Mouse (Mus musculus) neural tube, embryonic 11.5 days (tissue): ENCODE results near the gene Iqsec3. TPM values are rescaled to one million over a fixed set of nuclear protein-coding genes. Genes with fewer than 3 reads are reported as not detected.

Experiments used
- ATAC-seq: fragments of 200-750 bp; cut with Nextera tagmentation; 2 replicates; pipeline ENCODE4 v1.8.0; 2017; ENCODE audit warnings: moderate number of reproducible peaks, mild to moderate bottlenecking, moderate TSS enrichment, moderate library complexity; ENCODE audit not compliant: insufficient read depth, low FRiP score, low TSS enrichment
- DNase-seq: peaks from one replicate; pipeline ENCODE4 v3.0.0-alpha.2; 2015; ENCODE audit warnings: low spot score
- H3K27ac ChIP-seq: fragments of 300-500 bp; sonication (generic); 2 replicates; pipeline ENCODE4 v1.5.1; 2014; ENCODE audit warnings: low read depth, mild to moderate bottlenecking, low read length
- H3K27me3 ChIP-seq: fragments of 300-500 bp; sonication (generic); 2 replicates; pipeline ENCODE4 v1.6.1; 2014; ENCODE audit warnings: mild to moderate bottlenecking, low read length, mixed read lengths; ENCODE audit not compliant: control insufficient read depth, insufficient read depth
- H3K36me3 ChIP-seq: fragments of 300-500 bp; sonication (generic); 2 replicates; pipeline ENCODE4 v1.6.1; 2014; ENCODE audit warnings: mild to moderate bottlenecking, low read length, moderate library complexity, mixed read lengths; ENCODE audit not compliant: control insufficient read depth, insufficient read depth
- H3K4me1 ChIP-seq: fragments of 300-500 bp; sonication (generic); 2 replicates; pipeline ENCODE4 v1.6.1; 2014; ENCODE audit warnings: low read length, mixed read lengths; ENCODE audit not compliant: control insufficient read depth, insufficient read depth
- H3K4me2 ChIP-seq: fragments of 300-500 bp; sonication (generic); 2 replicates; pipeline ENCODE4 v1.6.1; 2014; ENCODE audit warnings: low read depth, mild to moderate bottlenecking, moderate library complexity
- H3K4me3 ChIP-seq: fragments of 300-500 bp; sonication (generic); 2 replicates; pipeline ENCODE4 v1.5.1; 2014; ENCODE audit warnings: low read depth, low read length
- H3K9ac ChIP-seq: fragments of 300-500 bp; sonication (generic); 2 replicates; pipeline ENCODE4 v1.6.1; 2014; ENCODE audit warnings: mild to moderate bottlenecking, low read length
- H3K9me3 ChIP-seq: fragments of 300-500 bp; sonication (generic); 2 replicates; pipeline ENCODE4 v1.6.1; 2016; ENCODE audit warnings: low read length; ENCODE audit not compliant: control insufficient read depth
- WGBS: fragments of 180-500 bp; shearing (Covaris S2); extraction: QIAGEN DNeasy Blood & Tissue Kit; methylation state at CpG from one replicate; pipeline ENCODE4 v1.1.7; 2014; 5-methylcytosine and 5-hydroxymethylcytosine counted together
- polyA plus RNA-seq: library from polyadenylated mRNA; unstranded; fragments of >200 nt; fragmentation: Nextera tagmentation; extraction: Ambion mirVana; gene quantifications from 2 replicates; pipeline ENCODE4 v1.2.1, GENCODE M21; 2014

The Iqsec3 gene
- polyA plus RNA-seq, 1 experiment from 2014 or later: 2.6 TPM

- H3K27ac ChIP-seq: no peak overlapping the region
- H3K9me3 ChIP-seq: no peaks in the 10 kb centered on the region
- no peak overlapping the region for H3K9ac ChIP-seq
- WGBS: 52% methylated on average over 4 of the region's 4 CpGs
- no peaks in the 10 kb centered on the region for H3K36me3 ChIP-seq
- no peaks in the 10 kb centered on the region for H3K27me3 ChIP-seq
- H3K4me1 ChIP-seq: no peaks in the 10 kb centered on the region
- H3K4me3 ChIP-seq: no peak overlapping the region
- no peak for DNase-seq
- no peak for ATAC-seq
- H3K4me2 ChIP-seq: no peak overlapping the region
Measured at GRCm38 (mm10) chr6:121363956-121364355, 109.5 kb downstream of the Iqsec3 start.

DNA sequence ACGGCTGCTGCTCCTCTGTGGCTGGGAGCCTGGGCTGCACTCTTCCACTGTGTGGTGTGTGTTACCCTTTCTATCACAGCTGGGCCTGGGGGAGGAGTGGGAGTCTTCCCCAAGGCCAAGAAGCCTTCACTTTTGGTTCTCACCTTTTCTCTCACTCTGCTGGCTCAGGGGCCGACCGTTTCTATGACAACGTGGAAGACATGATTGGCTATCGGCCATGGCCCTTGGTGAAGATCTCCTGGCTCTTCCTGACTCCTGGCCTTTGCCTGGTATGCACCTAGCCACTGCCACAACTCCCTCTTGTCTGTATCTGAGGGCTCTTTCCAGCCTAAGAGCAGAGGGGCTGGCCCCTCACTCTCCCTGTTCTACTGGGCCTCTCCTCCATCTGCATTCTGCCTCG is 110.4 kb downstream of the Iqsec3 start:
- 89% methylated on average over 6 of the region's 6 CpGs for WGBS
- H3K36me3 ChIP-seq: no peaks in the 10 kb centered on the region

GRCm38 (mm10) chr6:121357232-121357631 is 116.2 kb downstream of the Iqsec3 start:
- Histone ChIP-seq H3K4me3 (no peak overlapping the region), H3K9me3 (no peaks in the 10 kb centered on the region), H3K4me1 (no peaks in the 10 kb centered on the region), H3K9ac (no peak overlapping the region), H3K27me3 (no peaks in the 10 kb centered on the region), H3K4me2 (no peak overlapping the region), H3K36me3 (no peaks in the 10 kb centered on the region), H3K27ac (no peak overlapping the region)
- ATAC-seq (no peak), DNase-seq (no peak)
- WGBS: 79% methylated on average over 6 of the region's 6 CpGs

More for the DNA sequence above, 110.4 kb downstream of the Iqsec3 start:
- Histone ChIP-seq H3K4me3 (no peak overlapping the region), H3K9me3 (no peaks in the 10 kb centered on the region), H3K27ac (no peak overlapping the region), H3K27me3 (no peaks in the 10 kb centered on the region), H3K4me1 (no peaks in the 10 kb centered on the region), H3K4me2 (no peak overlapping the region), H3K9ac (no peak overlapping the region)
- DNase-seq (no peak), ATAC-seq (no peak)

- no peaks in the 10 kb centered on the region for H3K9me3 ChIP-seq
Measured at GRCm38 (mm10) chr6:121356041-121356440, 117.4 kb downstream of the Iqsec3 start.

GRCm38 (mm10) chr6:121352276-121352675 is 121.2 kb downstream of the Iqsec3 start:
- ATAC-seq (no peak), DNase-seq (no peak)
- no peak overlapping the region for H3K4me3 ChIP-seq
- no peaks in the 10 kb centered on the region for H3K9me3 ChIP-seq
- no peak overlapping the region for H3K4me2 ChIP-seq
- H3K27me3 ChIP-seq: no peaks in the 10 kb centered on the region
- no peaks in the 10 kb centered on the region for H3K4me1 ChIP-seq
- 34% methylated on average over 2 of the region's 2 CpGs for WGBS
- H3K9ac ChIP-seq: no peak overlapping the region
- H3K27ac ChIP-seq: no peak overlapping the region
- no peaks in the 10 kb centered on the region for H3K36me3 ChIP-seq

More at GRCm38 (mm10) chr6:121356041-121356440, 117.4 kb downstream of the Iqsec3 start:
- H3K4me2 ChIP-seq: no peak overlapping the region
- 88% methylated on average over 1 of the region's 1 CpGs for WGBS
- no peak overlapping the region for H3K4me3 ChIP-seq
- H3K9ac ChIP-seq: no peak overlapping the region
- H3K4me1 ChIP-seq: no peaks in the 10 kb centered on the region
- DNase-seq (no peak), ATAC-seq (no peak)
- H3K27me3 ChIP-seq: no peaks in the 10 kb centered on the region
- H3K36me3 ChIP-seq: no peaks in the 10 kb centered on the region
- H3K27ac ChIP-seq: no peak overlapping the region

GRCm38 (mm10) chr6:121346428-121346827 is 127.0 kb downstream of the Iqsec3 start:
- no peaks in the 10 kb centered on the region for H3K27me3 ChIP-seq
- 12% methylated on average over 8 of the region's 8 CpGs for WGBS
- H3K4me1 ChIP-seq: peaks cover 3% of the 10 kb centered on the region; the same call in 1 of the 2 replicates
- H3K4me3 ChIP-seq: no peak overlapping the region
- no peak overlapping the region for H3K27ac ChIP-seq
- ATAC-seq: no peak
- no peaks in the 10 kb centered on the region for H3K9me3 ChIP-seq
- no peak overlapping the region for H3K9ac ChIP-seq
- H3K36me3 ChIP-seq: no peaks in the 10 kb centered on the region
- DNase-seq: no peak
- H3K4me2 ChIP-seq: no peak overlapping the region

DNA sequence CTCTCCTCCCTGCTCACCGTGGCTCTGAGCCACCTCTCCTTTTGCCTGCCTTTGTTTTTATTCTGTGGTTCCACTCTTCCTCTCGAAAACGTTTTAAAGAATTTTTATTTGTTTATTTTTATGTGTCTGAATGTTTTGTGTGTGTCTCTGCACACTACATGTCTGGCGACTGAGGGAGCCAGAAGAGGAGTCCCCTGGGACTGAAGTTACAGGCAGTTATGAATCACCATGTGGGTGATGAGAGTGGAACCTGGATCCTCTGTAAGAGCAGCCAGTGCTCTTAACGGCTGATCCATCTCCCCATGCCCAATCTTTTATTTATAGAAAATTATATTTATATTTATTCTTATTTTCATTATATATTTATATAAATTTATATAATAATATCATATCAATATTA is 129.1 kb downstream of the Iqsec3 start:
- no peak overlapping the region for H3K27ac ChIP-seq
- 63% methylated on average over 5 of the region's 5 CpGs for WGBS
- no peak for ATAC-seq

DNA sequence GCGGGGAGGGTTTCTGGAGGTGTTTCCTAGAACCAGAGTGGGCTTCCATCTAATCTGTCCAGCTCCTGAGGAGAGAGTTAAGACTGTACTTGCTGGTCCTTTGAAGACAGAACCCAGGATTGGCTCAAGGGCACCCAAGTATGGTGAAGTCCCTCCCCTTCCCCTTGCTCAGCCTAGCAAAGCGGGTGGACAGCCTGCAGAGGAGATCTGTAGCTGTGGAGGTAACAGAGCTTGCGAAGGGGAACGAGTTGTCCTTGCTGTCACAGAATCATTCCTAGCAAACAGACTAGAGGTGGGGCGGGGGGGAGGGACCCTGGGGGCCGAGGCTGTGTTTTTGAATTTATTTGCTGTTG is 129.7 kb downstream of the Iqsec3 start:
- H3K36me3 ChIP-seq: no peaks in the 10 kb centered on the region
- no peaks in the 10 kb centered on the region for H3K9me3 ChIP-seq
- ATAC-seq (no peak), DNase-seq (no peak)
- H3K27me3 ChIP-seq: no peaks in the 10 kb centered on the region
- no peak overlapping the region for H3K9ac ChIP-seq
- WGBS: 67% methylated on average over 6 of the region's 6 CpGs
- H3K4me2 ChIP-seq: no peak overlapping the region
- H3K4me1 ChIP-seq: peaks cover 3% of the 10 kb centered on the region; the same call in 1 of the 2 replicates
- no peak overlapping the region for H3K4me3 ChIP-seq
- H3K27ac ChIP-seq: no peak overlapping the region

More for the DNA sequence above, 129.1 kb downstream of the Iqsec3 start:
- no peak overlapping the region for H3K9ac ChIP-seq
- no peak overlapping the region for H3K4me2 ChIP-seq
- H3K36me3 ChIP-seq: no peaks in the 10 kb centered on the region
- H3K27me3 ChIP-seq: no peaks in the 10 kb centered on the region
- H3K4me3 ChIP-seq: no peak overlapping the region
- H3K4me1 ChIP-seq: peaks cover 3% of the 10 kb centered on the region; the same call in 1 of the 2 replicates
- H3K9me3 ChIP-seq: no peaks in the 10 kb centered on the region
- no peak for DNase-seq

DNA sequence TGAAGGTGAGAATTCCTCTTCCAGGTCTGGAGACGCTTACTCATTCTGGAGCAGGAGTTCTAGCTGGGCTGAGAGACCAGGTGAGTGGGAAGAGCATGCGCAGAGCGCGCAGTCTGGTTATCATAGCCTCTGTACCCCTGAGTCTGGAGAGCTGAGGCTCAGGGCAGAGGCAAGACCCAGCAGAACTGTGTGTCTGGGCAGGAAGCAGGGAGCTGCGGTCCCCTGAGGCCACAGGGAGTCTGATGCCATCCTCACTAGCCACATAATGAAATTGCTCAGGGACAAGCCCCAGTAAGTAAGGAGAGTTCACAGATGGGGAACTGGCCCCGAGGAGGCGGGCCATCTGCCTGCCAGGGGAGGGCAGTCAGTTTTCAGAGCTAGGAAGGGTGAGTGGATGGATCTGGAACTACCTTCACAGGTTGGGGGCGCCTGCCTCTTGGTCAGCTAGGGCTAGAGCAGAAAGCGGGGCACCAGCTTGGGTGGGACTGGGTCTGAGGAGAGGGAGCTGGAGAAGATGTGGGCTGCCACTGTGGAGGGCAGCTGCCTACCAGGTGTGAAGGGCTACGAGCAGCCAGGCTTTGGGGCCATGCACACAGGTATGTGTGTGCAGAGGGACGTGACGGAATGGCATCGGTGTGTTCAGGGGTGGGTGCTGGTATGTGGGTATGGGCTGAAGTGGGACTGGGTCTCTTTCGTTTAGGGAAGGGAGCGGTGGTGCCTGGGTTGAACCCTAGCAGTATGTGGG is 130.3 kb downstream of the Iqsec3 start, which contains the start of gene Slc6a12:
Gene Slc6a12 (plus strand): TSS at position 51 of the 745 bp plus-strand sequence.
- Histone ChIP-seq H3K4me1 (peaks cover 3% of the 10 kb centered on the region; the same call in 1 of the 2 replicates), H3K9ac (no peak within 1 kb of the TSS), H3K9me3 (no peaks in the 10 kb centered on the region), H3K4me3 (no peak within 1 kb of the TSS), H3K4me2 (no peak within 1 kb of the TSS), H3K36me3 (no peaks in the 10 kb centered on the region), H3K27ac (no peak within 1 kb of the TSS), H3K27me3 (no peaks in the 10 kb centered on the region)
- DNase-seq (no peak), ATAC-seq (no peak)
- 79% methylated on average over 15 of the region's 15 CpGs for WGBS
